Mouse (Mus musculus) hindbrain, postnatal 0 days (tissue): Measurements from ENCODE around the gene Slc39a9. TPM values are rescaled to one million over a fixed set of nuclear protein-coding genes. Genes with fewer than 3 reads are reported as not detected.

Experiments
- ATAC-seq: fragments of 200-750 bp; cut with Nextera tagmentation; 2 replicates; pipeline ENCODE4 v1.8.0; 2017; ENCODE audit warnings: mild to moderate bottlenecking, moderate TSS enrichment, moderate library complexity
- DNase-seq: peaks from one replicate; pipeline ENCODE4 v3.0.0-alpha.2; 2015; ENCODE audit warnings: low spot score
- H3K27ac ChIP-seq: fragments of 300-500 bp; sonication (generic); 2 replicates; pipeline ENCODE4 v1.5.1; 2014; ENCODE audit warnings: mild to moderate bottlenecking
- H3K27me3 ChIP-seq: fragments of 300-500 bp; sonication (generic); 2 replicates; pipeline ENCODE4 v1.6.1; 2014; ENCODE audit warnings: low read length, mixed read lengths; ENCODE audit not compliant: insufficient read depth
- H3K36me3 ChIP-seq: fragments of 300-500 bp; sonication (generic); 2 replicates; pipeline ENCODE4 v1.6.1; 2014; ENCODE audit warnings: low read length, mixed read lengths; ENCODE audit not compliant: insufficient read depth
- H3K4me1 ChIP-seq: fragments of 300-500 bp; sonication (generic); 2 replicates; pipeline ENCODE4 v1.6.1; 2014; ENCODE audit warnings: antibody characterized with exemption, low read length, mixed read lengths; ENCODE audit not compliant: insufficient read depth
- H3K4me2 ChIP-seq: fragments of 300-500 bp; sonication (generic); 2 replicates; pipeline ENCODE4 v1.6.1; 2014; ENCODE audit warnings: low read depth, mild to moderate bottlenecking, low read length, moderate library complexity, mixed read lengths
- H3K4me3 ChIP-seq: fragments of 300-500 bp; sonication (generic); 2 replicates; pipeline ENCODE4 v1.5.1; 2014; ENCODE audit warnings: low read length
- H3K9ac ChIP-seq: fragments of 300-500 bp; sonication (generic); replicated peaks from 2 replicates; pipeline ENCODE4 v1.6.1; 2014; ENCODE audit warnings: mild to moderate bottlenecking, low read length, moderate library complexity, mixed read lengths
- H3K9me3 ChIP-seq: fragments of 300-500 bp; sonication (generic); 2 replicates; pipeline ENCODE4 v1.6.1; 2016; ENCODE audit warnings: low read length, mixed read lengths
- CTCF ChIP-seq: IDR thresholded peaks from 2 replicates; pipeline ENCODE4 v1.5.1; 2016; ENCODE audit warnings: antibody characterized with exemption, control low read depth, low read depth
- WGBS: fragments of 180-500 bp; shearing (Covaris S2); extraction: QIAGEN DNeasy Blood & Tissue Kit; methylation state at CpG from one replicate; pipeline ENCODE4 v1.1.7; 2014; 5-methylcytosine and 5-hydroxymethylcytosine counted together
- polyA plus RNA-seq: library from polyadenylated mRNA; unstranded; fragments of >200 nt; fragmentation: Nextera tagmentation; extraction: Ambion mirVana; gene quantifications from 2 replicates; pipeline ENCODE4 v1.2.1, GENCODE M21; 2015
- total RNA-seq: library from RNA; depleted of rRNA; stranded (reverse); fragments of >200 nt; gene quantifications from 2 replicates; pipeline ENCODE4 v1.2.3, GENCODE M21; 2014

Gene Slc39a9
- total and polyA plus RNA-seq, 2 experiments from 2014 or later: 17.7 to 19.4 TPM

- H3K27ac ChIP-seq: no peak overlapping the region; the same call in 1 of the 2 replicates
- DNase-seq: no peak
- H3K4me3 ChIP-seq: no peak overlapping the region
Measured at GRCm38 (mm10) chr12:80706208-80706914, 62.7 kb downstream of the Slc39a9 start.

GRCm38 (mm10) chr12:80706915-80707604, 63.4 kb downstream of the Slc39a9 start:
- Histone ChIP-seq H3K9me3 (no peaks in the 10 kb centered on the region), H3K4me3 (no peak overlapping the region), H3K9ac (no peak overlapping the region), H3K36me3 (no peaks in the 10 kb centered on the region), H3K27me3 (no peaks in the 10 kb centered on the region), H3K27ac (no peak overlapping the region; the same call in 1 of the 2 replicates), H3K4me2 (no peak overlapping the region), H3K4me1 (peaks cover 8% of the 10 kb centered on the region; the same call in 1 of the 2 replicates)
- peak; percentile 80 for DNase-seq
- TF ChIP-seq CTCF: no peak
- 30% methylated on average over 6 of the region's 6 CpGs for WGBS
- peak; percentile 77 for ATAC-seq

More at GRCm38 (mm10) chr12:80706208-80706914, 62.7 kb downstream of the Slc39a9 start:
- Histone ChIP-seq H3K9ac (no peak overlapping the region), H3K9me3 (no peaks in the 10 kb centered on the region), H3K27me3 (no peaks in the 10 kb centered on the region), H3K4me2 (no peak overlapping the region), H3K4me1 (peaks cover 8% of the 10 kb centered on the region; the same call in 1 of the 2 replicates), H3K36me3 (no peaks in the 10 kb centered on the region)
- TF ChIP-seq CTCF: no peak
- ATAC-seq: peak; percentile 30; the same call in 1 of the 2 replicates
- WGBS: 39% methylated on average over 11 of the region's 11 CpGs

- Histone ChIP-seq H3K4me2 (no peak overlapping the region), H3K9me3 (no peaks in the 10 kb centered on the region), H3K9ac (no peak overlapping the region), H3K27ac (no peak overlapping the region), H3K4me3 (no peak overlapping the region), H3K4me1 (no peaks in the 10 kb centered on the region), H3K27me3 (no peaks in the 10 kb centered on the region), H3K36me3 (no peaks in the 10 kb centered on the region)
- 71% methylated on average over 6 of the region's 6 CpGs for WGBS
- DNase-seq (no peak), ATAC-seq (no peak)
- TF ChIP-seq CTCF: no peak
Measured at GRCm38 (mm10) chr12:80715915-80716314, 72.2 kb downstream of the Slc39a9 start.

GRCm38 (mm10) chr12:80719141-80719540, 75.5 kb downstream of the Slc39a9 start:
- Histone ChIP-seq H3K4me2 (no peak overlapping the region), H3K9me3 (no peaks in the 10 kb centered on the region), H3K4me3 (no peak overlapping the region), H3K27me3 (no peaks in the 10 kb centered on the region), H3K27ac (no peak overlapping the region), H3K36me3 (no peaks in the 10 kb centered on the region), H3K9ac (no peak overlapping the region), H3K4me1 (no peaks in the 10 kb centered on the region)
- DNase-seq (no peak), ATAC-seq (no peak)
- WGBS: 54% methylated on average over 2 of the region's 2 CpGs
- TF ChIP-seq CTCF: no peak

GRCm38 (mm10) chr12:80720507-80720906, 76.8 kb downstream of the Slc39a9 start:
- Histone ChIP-seq H3K9ac (no peak overlapping the region), H3K4me3 (no peak overlapping the region), H3K36me3 (no peaks in the 10 kb centered on the region), H3K4me2 (no peak overlapping the region), H3K27ac (no peak overlapping the region), H3K27me3 (no peaks in the 10 kb centered on the region), H3K9me3 (no peaks in the 10 kb centered on the region), H3K4me1 (no peaks in the 10 kb centered on the region)
- peak; percentile 27 for DNase-seq
- TF ChIP-seq CTCF: no peak
- 32% methylated on average over 12 of the region's 12 CpGs for WGBS
- no peak for ATAC-seq

GRCm38 (mm10) chr12:80721458-80721857, 77.8 kb downstream of the Slc39a9 start:
- Histone ChIP-seq H3K27me3 (no peaks in the 10 kb centered on the region), H3K27ac (no peak overlapping the region), H3K9me3 (no peaks in the 10 kb centered on the region), H3K4me3 (no peak overlapping the region), H3K4me1 (no peaks in the 10 kb centered on the region), H3K36me3 (no peaks in the 10 kb centered on the region), H3K4me2 (no peak overlapping the region), H3K9ac (no peak overlapping the region)
- WGBS: 86% methylated on average over 15 of the region's 15 CpGs
- ATAC-seq: no peak
- no peak for TF ChIP-seq CTCF
- DNase-seq: no peak
